Mouse (Mus musculus): ENCODE measurements at regions not wholly inside any gene's neighbourhood (a gene's known extent, or its start where the extent isn't known, plus 50 kb on each side); places are given as distances from the start of the nearest gene placed in this dataset.

GRCm38 (mm10) chr13:58467097-58467642 lies 64.0 kb upstream of the Hnrnpk start:
- DNase-seq (ENCODE audit: low read depth, low spot score), result no peak
- Histone ChIP-seq H3K27me3 (ENCODE audit: control insufficient read depth, insufficient read depth, low read length, poor library complexity, severe bottlenecking) (no peaks in the 10 kb centered on the region; the same call in 1 of the 2 replicates), H3K36me3 (ENCODE audit: control insufficient read depth, insufficient read depth, low read length, poor library complexity, severe bottlenecking) (no peaks in the 10 kb centered on the region)

DNA sequence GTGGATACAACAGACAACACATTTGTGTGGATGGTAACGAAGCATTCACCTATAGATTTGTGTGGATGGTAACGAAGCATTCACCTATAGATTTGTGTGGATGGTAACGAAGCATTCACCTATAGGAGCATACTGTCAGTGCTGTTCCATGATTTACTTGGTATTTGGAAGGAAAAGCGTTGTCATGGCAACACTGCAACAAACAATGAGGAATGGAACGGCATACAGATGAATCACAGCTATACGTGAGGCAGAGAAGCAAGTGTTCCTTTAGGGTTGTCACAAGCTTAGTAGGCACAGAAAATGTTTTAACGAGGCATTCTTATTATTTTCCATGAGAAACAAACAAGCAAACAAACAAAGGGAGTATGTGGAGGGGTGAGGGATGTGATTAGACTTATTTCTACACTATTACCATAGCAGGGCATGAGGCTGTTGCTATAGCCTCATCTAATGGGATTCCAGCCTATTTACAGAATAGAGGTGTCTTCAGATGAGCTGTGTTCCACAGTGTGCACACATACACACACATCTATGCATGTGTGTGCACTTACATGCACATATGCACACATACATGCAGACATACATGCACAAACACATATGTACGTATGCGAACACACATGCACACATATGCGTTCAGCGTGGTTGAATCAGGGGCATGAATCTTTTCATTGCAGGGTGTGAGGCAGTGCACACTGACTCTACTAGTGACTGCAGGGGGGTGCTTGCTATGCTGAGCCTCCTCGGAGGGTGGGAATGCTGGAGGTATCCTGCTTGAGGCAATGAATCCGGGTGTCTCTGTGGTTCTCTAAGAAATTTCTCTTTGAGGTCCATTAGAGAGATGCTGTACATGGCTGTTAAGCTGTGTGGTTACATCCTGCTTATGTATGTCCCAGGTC lies 62.3 kb upstream of the Hnrnpk start:
- H3K27me3 ChIP-seq (ENCODE audit: control insufficient read depth, insufficient read depth, low read length, poor library complexity, severe bottlenecking), result no peaks in the 10 kb centered on the region
- DNase-seq (ENCODE audit: low read depth, low spot score), result no peak
- H3K36me3 ChIP-seq (ENCODE audit: control insufficient read depth, insufficient read depth, low read length, poor library complexity, severe bottlenecking), result no peaks in the 10 kb centered on the region
